Mouse (Mus musculus): ENCODE results near the gene Muc3a.

Muc3a gene

DNA sequence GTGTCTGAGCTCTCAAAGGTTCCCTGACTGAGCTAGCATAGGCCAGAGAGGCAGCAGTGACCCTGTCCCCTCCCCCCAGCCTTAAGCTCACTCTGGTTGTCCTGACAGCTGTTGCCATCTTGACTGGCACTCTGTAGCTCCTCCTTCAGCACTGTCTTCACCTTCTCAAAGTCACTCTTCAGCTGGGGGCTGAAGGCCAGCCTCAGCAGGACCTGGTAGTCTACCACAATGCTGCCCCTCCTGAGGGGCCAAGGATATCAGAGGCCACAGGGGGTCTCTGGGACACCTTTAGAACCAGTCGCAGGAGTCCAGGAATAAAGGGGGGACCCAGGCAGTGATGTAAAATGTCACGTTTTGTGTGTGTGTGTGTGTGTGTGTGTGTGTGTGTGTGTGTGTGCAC lies at the start of gene Muc3a:
Muc3a (minus strand) TSS at position 101 of the 400 bp plus-strand sequence.
- DNase-seq (ENCODE audit: low spot score in 2 of 2): no peak

DNA sequence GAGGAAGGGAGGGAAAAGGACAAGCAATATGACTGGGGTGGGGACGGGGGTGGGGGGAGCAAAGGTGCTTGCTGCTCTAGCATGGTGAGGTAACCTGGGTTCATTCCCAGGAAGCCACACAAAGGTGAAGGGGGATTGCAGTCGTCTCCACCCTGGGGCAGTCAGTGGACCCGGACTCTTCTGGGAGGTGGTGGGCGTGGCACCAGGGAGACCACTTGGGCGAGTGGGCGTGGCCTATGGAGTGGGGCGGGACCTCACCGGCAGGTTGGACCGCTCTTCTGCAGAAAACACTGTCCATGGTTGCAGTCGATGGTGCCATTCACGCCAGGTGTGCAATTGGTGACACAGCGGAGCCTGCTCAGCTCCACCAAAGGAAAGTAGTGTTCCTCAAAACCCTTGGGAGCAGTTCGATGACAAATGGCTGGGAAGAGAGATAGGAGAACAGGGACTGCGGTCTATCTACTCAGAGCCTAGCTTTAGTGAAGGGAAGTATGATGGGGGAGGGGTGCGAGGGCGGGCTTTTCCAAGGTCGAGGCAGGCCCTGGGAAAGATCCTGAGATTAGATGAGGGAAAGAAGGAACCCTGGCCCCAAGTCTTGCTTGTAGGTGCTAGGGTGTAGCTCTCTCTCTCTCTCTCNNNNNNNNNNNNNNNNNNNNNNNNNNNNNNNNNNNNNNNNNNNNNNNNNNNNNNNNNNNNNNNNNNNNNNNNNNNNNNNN lies 917 bp downstream of the Muc3a start:
- DNase-seq (ENCODE audit: low spot score in 2 of 2): no peak

DNA sequence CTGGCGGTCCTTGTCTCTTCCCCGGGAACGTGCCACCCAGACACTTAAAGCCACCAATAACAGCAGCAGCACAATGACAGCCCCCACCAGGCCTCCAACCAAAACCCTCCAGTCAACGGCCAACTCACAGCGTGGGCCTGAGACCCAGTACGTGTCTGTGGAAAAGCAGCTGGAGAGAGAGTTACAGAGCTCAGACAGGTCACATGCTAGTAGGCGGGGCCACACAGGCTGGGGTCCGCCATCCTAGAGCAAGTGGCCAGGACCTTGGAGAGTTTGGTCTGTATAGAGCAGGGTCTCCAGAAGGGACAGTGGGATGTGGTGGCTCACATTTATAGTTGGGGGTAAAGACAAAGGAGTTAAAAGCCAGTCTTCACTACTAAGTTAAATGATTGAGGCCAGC lies 1.5 kb downstream of the Muc3a start:
- DNase-seq (ENCODE audit: low spot score in 2 of 2): no peak

- DNase-seq (ENCODE audit: low spot score in 2 of 2): no peak
Observed at GRCm38 (mm10) chr5:137205301-137205700, 6.9 kb downstream of the Muc3a start.

GRCm38 (mm10) chr5:137194488-137195120 lies 17.6 kb downstream of the Muc3a start:
- DNase-seq (ENCODE audit: low spot score in 2 of 2): no peak

GRCm38 (mm10) chr5:137193279-137193952 lies 18.8 kb downstream of the Muc3a start:
- no peak for DNase-seq (ENCODE audit: low spot score in 2 of 2)

DNA sequence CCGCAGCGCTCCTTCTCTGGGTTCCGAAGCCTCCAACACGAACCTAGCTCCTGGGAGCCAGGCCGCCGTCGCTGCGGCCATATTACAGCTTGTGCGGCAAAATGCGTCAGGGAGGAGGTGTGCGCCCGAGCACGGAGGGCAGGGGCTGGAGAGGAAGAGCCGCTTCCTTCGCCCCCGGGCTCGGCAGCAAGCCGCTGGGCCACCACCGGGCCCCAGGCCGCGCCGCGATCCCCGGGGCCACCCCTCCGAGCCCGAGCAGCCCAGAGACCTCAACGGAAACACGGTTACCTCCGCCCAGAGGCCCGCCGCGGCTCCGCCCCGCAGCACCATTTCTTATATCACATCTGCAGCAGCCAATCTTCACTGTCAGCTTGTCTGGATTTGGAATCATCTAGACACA lies 22.9 kb downstream of the Muc3a start:
- no peak for DNase-seq (ENCODE audit: low spot score in 2 of 2)

DNA sequence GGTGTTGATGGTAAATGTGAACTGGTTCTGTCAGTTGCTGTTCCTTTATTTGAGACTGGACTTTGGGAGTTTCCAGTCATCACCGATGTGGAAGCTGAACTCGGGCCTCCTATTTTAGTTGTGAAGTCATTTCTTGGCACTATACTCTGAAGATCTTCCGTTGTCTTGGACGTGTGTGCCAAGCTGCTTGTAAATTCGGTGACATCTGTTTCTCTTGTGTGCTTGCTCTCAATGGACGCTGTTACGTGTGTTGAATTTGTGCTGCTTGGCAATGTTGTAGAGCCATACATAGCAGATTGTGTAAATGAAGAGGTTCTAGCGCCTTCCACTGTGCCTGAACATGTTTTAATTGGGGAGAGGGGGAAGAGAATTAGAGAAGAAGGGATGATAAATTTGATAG lies 26.8 kb downstream of the Muc3a start:
- DNase-seq (ENCODE audit: low spot score in 2 of 2): no peak

DNA sequence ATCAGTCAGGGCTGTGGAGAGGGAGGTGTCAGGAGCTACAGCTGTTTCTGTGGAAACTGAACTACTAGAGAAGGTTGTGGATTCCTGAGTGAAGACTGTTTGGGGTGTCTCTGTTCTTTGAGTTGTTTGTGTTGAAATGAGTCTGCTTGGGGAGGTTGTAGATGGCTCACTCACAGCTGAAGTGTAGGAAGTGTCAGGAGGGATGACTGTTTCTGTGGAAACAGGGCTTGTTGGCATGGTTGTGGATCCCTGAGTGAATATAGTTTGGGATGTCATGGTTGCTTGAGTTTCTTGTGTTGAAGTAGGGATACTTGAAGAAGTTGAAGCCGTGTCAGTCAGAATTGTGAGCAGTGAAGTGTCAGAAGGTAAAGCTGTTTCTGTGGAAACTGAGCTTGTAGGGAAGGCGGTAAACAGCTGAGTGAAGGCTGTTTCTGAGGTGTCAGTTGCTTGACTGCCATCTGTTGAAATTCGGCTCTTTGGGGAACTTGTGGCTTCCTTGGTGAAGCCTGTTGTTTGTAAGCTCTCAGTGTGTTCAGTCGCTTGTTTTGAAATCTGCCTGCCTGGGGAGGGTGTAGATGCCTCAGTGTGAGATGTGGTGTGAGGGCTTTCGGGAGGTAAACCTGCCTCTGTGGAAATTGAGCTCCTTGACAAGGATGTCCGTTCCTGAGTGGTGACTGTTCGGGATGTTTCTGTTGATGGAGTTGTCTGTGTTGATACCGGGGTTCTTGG lies 32.4 kb downstream of the Muc3a start:
- DNase-seq (ENCODE audit: low spot score in 2 of 2): no peak

- DNase-seq (ENCODE audit: low spot score in 2 of 2): no peak
Observed at GRCm38 (mm10) chr5:137173967-137174366, 38.2 kb downstream of the Muc3a start.

DNA sequence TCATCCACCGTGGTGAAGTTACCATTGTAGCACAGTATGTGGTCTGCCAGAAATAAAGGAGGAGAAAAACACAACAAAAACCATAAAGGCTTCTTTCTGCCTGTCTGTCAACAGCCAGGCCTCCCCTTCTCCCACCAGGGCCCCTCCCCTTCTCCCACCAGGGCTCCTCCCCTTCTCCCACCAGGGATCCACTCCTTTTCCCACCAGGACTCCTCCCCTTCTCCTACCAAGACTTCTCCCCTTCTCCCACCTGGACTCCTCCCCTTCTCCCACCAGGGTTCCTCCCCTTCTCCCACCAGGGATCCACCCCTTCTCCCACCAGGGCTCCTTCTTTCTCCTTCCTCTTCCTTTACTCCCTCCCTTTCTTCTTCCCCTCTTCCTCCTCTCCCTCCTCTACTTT lies 39.6 kb downstream of the Muc3a start:
- DNase-seq (ENCODE audit: low spot score in 2 of 2): no peak

- DNase-seq (ENCODE audit: low spot score in 2 of 2): no peak
Observed at GRCm38 (mm10) chr5:137171478-137171877, 40.7 kb downstream of the Muc3a start.

- DNase-seq (ENCODE audit: low spot score in 2 of 2): no peak
Observed at GRCm38 (mm10) chr5:137170836-137171380, 41.3 kb downstream of the Muc3a start.

GRCm38 (mm10) chr5:137167539-137167938 lies 44.6 kb downstream of the Muc3a start:
- DNase-seq (ENCODE audit: low spot score in 2 of 2): no peak

GRCm38 (mm10) chr5:137166012-137166411 lies 46.2 kb downstream of the Muc3a start:
- DNase-seq (ENCODE audit: low spot score in 2 of 2): no peak

DNA sequence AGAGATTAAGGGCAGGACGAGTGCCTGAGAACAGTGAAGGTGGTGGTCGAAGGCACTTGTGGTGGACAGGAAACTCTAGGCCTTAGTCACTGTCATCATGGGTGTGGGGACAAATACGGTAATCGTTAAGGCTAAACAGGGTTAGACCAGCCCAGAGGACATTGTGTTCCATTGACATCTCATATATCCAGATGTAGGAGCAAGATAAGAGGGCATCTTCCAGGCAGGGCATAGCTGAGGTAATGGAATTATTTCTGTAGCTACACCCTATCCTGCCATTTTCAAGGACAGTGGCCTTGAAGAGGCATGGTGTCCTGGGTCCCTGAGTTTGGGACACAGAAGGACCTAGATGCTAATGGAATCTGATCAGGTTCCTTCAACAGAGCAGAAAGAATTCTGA lies 50.3 kb downstream of the Muc3a start:
- DNase-seq (ENCODE audit: low spot score in 2 of 2): no peak

GRCm38 (mm10) chr5:137159461-137159860 lies 52.7 kb downstream of the Muc3a start:
- DNase-seq (ENCODE audit: low spot score in 2 of 2): peak in 1 of 2 experiments; percentile 21

Measured in urinary bladder, postnatal 36 days (tissue).